Mouse (Mus musculus) Muller cell, postnatal 12 days (primary cell): ENCODE results near the gene Asna1.

Experiments
- DNase-seq: peaks from one replicate; pipeline ENCODE4 v3.0.0-alpha.2; 2015; ENCODE audit errors: inconsistent ontology term

Asna1 gene

GRCm38 (mm10) chr8:84989810-84990209 is 35.3 kb downstream of the Asna1 start:
- DNase-seq, result peak; percentile 97

DNA sequence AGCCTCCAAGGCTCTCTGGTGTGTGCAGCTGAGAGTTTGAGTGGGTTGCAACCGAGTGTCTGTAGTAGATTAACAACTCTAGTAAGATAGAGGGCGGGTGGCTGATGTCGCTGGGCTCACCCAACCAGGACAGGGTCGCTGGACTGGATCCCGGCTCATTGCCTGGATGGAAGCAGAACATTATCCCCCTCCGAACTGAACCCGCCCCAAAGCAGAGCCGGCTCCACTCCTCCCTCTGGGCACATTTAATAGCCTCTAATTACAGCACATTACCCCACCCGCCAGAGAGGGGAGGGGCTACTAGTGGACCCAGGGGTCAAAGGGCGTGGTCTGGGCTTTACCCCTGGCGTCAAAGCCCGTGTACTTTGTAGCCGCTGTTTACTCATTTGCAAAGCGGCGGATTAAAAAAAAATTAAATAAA is 35.8 kb downstream of the Asna1 start:
- DNase-seq, result peak; percentile 64

DNA sequence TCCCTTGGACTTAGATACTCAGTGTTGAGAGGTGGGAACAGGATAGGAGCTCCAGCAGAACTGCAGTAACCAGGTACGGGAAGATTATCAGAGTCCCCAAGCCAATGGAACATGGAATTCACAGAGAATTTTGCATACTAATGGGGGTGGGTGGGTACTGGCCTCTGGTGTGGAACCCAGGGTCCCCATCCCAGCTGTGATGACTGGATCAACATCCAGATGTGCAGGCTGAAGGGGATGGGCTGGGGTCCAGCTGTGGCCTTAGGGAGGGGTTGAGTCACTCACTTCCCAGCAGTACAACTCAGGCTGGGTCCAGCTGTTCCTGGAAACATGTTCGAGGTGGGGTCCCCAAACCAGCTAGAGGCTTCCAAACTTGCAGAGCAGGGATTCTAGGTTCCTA is 37.2 kb downstream of the Asna1 start:
- DNase-seq, result no peak

GRCm38 (mm10) chr8:84987388-84987787 is 37.7 kb downstream of the Asna1 start:
- DNase-seq, result no peak

DNA sequence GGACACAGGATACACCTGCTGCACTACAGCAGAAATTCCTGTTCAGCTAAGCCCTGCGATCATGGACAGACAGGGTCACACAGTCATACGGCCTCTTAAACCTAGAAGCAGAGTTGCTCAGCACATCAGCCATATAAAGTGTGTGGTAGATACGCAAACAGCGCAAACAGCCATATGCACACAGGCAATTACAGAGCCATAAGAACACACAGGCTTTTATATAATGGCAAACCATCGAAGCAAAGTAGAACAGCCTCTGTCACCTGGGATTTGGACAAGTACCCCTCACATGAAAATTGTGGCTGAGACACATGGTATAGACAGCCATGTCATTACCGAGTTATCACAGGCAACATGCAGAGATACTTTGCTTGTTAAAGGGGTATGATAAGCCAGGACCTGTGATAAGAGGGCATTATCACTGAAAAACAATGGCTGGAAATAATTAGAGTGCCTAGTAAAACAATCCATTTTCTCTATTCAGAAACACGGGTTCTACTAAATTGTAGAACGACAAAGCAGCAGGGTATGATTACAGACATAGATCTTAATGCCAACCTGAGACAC is 38.6 kb downstream of the Asna1 start:
- no peak for DNase-seq

DNA sequence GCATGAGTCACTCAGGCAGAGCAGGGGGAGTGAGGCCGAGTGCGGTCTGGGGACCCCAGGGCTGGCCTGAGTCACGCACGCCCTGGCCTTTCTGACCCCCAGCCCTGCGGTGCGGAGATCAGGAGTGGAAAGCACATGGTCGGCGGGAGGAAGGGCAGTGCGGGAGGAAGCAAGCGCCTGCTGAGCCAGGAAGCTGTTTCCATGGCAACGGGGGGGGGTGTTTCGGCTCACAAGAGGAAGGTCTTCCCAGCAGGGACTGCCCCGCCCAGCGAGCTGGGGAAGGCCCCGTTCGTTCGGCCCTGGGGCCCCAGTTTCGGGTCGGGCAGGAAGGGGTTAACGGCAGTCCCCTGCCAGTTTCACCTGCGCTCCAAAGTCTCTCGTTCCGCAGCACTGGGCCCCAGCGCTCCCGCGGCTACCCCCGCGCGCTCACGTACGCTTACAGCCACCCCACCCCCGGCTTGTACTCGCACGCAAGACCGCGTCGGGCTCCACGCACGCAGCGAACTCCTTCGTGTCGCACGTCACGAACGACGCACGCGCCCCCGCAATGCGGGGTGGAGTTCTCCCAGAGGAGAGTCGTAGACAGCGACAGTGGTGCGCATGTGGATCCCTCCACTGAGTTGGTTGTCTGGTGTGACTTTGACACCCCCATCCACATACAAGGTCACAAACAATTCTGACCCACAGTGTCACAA is 39.2 kb downstream of the Asna1 start:
- peak; percentile 91 for DNase-seq

DNA sequence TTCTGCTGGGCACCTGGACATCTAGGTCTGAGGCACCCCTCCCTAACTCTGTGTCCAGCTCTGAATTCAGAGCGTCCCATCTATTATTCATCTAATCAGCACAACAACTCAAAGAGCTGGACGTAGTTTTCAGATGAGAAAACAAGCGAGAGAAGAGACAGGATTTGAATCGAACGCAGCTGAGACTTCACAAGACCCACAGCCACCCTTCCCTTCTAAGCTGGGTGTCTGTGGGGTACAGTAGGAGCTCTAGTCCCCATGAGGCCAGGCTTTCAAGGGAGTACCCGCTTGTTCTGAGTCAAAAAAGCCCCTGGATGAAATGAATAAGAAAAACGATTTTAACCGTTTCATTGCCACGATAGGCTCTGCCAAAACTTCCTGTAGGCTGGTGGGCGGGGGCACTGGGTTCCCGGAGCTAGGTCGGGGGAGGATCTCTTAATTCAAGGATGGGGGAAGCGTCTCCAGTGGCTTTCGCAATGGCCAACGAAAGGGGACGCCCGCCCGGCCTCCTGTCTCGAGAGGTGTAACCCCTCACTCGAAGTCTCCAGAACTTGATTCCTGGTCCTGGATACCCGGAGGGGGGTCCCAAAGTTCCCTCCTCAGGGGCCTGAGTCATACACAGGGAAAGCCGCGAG is 39.9 kb downstream of the Asna1 start:
- DNase-seq, result no peak

DNA sequence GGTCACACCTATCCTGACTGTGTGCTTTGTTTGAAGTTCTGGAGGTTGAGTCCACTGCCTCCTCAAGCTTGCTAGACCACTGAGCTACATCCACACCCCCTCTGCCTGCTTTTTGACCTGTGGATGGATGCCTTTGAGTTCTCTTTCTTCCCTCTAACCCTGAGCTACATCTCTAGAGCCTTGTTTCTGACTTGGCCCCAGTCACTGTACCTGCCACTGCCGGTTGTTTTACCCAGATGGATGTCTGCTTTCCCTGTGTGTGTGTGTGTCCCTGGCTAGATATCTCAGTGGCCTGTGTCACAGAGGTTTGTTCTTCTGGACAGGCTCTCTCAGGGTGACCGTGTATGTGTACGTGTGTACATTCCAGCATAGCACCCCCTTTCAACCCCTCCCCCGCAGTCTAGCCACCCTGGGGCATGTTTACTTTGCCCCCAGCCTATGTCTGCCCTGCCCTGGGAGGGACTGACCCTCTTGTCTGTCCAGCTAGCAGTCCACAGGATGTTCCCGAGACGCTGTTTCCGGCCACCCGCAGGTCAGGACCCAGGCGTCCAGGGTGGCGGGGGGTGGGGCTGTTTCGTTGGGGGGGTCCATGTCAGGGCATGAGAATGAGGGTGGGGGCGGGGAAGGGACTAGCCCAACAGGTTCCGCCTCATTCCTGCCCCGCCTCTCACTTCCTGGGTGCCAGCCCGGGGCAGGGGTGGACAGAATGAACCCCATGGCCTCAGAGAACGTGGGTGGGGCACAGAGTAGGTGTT is 40.6 kb downstream of the Asna1 start:
- DNase-seq, result peak; percentile 40

DNA sequence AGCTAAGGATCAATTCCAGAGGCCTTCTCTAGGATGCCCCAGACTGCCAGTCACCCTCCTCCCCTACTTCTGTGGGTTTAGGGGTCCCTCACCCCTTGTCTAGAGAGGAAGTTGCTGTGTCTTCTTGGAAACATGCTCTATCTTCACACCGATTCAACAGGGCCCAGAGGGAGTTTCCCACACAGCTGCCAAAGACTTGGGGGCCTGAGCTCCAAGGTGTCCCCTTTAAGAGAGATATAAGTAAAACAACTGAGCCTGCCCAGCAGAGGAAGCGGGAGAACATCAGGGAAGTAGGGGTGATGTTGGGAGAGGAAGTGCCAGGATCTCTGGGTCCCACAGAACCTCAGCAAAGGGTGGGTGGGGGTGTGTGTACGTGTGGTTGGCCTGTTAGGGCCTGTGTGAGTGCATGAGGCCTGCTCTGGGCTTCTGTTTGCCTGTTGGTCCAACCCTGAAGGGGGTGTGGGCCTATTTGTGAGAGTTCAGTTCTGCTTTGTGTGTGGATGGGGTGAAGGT is 42.5 kb downstream of the Asna1 start:
- DNase-seq, result no peak

DNA sequence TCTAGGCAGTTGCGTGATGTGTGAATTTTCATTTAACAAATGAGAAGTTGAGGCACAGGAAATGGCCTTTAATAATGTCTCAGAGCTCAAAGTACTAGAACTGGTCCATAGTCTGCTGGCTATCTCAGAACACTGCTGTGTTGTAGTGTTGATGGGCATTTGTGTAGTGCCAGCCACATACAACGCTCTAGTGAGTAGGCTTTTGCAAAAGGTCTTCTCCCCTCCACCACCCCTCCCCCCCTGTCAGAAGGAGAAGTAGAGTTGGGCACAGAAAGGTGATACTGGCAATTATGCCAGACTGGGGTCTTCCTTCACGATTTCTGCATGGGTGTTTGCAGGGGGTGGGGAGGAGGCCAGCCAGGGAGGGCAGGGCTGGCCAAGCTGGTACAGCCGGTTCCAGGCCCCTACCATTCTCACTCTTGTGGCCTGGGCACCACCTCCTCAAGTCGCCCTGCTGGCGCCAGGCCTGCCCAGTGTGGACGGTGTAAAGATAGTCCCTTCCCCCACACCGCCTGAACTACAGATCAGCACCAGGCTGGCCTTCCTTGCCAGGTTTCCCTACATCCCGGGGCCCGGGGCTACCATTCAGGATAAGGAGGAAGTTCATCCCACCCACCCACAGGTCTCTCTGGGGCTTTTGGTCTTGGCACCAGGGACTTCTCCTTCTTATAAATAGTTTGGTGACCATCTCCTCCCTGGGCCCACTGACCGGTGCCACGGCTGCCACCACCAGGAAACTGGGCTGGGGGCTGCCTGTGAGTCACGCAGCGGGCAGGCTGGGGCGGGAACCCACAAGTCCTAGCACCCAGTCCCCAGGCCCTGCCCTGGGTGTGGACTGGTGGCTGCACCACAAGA is 43.2 kb downstream of the Asna1 start:
- DNase-seq, result no peak

DNA sequence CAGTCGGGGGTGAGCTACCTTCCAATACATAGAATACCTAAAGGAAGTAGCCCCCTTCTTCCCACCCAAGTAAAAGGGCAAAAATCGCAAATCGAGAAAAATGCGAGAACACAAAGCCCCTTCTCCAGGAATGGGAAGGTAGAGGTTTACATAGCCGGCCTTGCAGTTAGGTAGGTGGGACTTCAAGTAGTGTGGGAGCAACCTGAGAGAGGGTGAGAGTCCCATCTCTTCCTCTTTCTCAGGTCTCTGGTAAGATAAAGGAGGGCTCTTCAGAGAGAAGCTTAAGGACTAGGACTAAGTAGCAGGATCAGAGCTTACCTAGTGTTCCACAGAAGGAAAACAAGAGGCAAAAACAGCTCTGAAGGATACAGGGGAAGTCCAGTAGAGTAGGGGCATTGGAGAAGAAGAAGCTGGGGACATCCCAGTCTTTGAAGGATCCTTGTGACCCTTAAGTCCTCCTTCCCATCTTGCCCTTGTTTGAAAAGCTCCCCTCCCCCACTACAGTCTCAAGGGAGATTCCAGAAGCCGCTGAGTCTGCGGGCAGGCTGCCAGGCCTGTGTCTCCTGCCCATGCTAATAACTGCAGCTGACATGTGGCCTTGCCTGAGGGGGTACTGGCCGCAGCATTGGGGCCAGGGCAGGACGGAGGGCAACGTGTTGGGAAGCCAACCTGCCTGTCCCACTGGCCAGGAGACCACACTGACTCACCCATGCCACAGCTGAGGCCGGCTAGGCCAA is 44.3 kb downstream of the Asna1 start:
- DNase-seq, result peak; percentile 89

GRCm38 (mm10) chr8:84979599-84980421 is 45.3 kb downstream of the Asna1 start:
- peak; percentile 99 for DNase-seq

DNA sequence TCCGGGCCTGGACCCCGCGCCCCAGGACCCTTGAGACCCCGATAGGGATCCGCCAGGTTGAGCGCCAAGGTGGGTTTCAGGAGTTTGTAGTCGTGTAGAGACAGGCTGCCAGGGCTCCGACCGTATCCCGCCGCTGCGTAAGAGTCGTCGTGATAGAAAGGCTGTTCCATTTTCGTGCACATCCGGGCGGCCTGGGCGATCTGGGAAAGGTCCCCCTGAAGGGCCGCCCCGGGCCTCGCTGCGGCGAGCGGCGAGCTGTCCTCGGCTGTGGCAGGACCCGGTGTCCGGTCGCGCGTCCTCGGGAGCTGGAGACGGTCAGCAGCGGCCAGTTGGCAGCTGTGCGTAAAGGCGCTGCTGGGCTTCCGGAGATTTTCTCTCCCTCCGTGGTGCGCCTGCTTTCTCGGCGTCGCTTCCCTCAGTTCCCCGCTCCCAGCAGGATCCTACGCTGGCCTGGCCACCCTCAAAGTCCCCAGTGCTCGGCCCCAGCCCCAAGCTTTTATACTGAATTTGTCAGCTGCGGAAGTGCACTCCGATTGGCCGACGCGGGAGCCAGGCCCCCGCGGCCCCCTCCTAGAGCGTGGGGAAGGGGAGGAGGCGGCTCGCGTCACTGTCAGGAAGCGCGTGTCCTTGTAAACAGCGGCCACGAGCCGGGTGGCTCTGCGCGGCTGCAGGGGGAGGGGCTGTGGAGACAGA is 46.7 kb downstream of the Asna1 start, which contains the start of gene Junb:
TSS of gene Junb (minus strand) at position 471 of the 693 bp plus-strand sequence.
- peak; percentile 100 for DNase-seq

DNA sequence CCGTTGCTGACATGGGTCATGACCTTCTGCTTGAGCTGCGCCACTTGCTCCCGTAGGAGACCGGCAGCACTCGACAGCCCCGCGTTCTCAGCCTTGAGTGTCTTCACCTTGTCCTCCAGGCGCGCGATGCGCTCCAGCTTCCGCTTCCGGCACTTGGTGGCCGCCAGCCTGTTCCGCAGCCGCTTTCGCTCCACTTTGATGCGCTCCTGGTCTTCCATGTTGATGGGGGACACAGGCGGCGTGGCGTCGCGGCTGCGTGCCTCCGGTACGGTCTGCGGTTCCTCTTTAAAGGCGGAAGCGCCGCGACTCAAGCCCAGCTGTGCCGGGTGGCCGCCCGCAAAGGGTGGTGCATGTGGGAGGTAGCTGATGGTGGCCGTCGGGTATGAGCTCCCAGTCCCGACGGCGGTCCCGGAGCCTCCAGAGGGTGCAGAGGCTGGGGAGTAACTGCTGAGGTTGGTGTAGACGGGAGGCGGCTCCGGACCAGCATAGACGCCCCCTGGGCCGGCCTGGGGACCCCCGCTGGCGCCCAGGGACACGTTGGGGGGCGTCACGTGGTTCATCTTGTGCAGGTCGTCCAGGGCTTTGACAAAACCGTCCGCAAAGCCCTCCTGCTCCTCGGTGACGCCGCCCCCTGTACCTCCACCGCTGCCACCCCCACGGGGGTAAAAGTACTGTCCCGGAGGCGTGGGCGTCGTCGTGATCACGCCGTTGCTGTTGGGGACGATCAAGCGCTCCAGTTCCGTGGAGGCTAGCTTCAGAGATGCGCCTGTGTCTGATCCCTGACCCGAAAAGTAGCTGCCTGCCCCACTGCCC is 47.4 kb downstream of the Asna1 start:
- peak; percentile 61 for DNase-seq

DNA sequence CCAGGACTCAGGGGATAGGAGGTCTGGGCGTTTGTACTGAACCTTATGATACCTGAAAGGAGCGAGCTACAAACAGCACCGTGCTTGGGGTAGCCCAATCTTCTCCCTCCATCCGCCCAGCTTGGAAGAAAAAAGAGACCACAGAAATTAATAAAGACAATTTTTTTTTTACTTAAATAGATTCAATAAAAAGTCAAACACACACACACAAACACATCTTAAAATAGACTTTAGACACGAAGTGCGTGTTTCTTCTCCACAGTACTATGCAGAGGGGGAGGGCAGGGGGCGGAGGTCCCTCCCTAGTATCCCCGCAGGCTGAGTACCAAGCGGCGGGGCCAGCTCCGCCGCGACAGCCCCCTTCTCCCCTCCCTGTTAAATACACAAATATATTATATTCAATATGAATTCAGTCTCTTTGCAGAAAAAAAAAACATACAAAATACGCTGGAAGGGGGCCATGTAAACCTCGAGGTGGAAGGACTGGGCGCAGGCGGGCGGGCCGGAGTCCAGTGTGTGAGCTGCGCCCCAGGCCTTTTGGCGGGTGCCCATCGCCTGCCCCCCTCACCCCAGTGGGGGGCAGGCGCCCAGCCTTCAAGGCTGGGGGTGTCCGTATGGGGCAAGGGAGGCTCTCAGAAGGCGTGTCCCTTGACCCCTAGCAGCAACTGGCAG is 48.2 kb downstream of the Asna1 start:
- DNase-seq, result peak; percentile 72

GRCm38 (mm10) chr8:84976031-84976762 is 48.9 kb downstream of the Asna1 start:
- DNase-seq, result peak; percentile 97

- DNase-seq, result peak; percentile 73
Measured at GRCm38 (mm10) chr8:84975434-84975833, 49.6 kb downstream of the Asna1 start.
